Mouse (Mus musculus) lung, postnatal 4 days (tissue): ENCODE measurements around the gene Map3k1.

Source experiments
- DNase-seq, 2 experiments: peaks; one replicate each; pipeline ENCODE4 v3.0.0; 2021

Map3k1 gene

GRCm38 (mm10) chr13:111789420-111790065, 19.2 kb downstream of the Map3k1 start:
- no peak for DNase-seq

GRCm38 (mm10) chr13:111788882-111789281, 19.9 kb downstream of the Map3k1 start:
- no peak for DNase-seq

GRCm38 (mm10) chr13:111787857-111788619, 20.8 kb downstream of the Map3k1 start:
- DNase-seq, result peak; percentile 59 to 85

DNA sequence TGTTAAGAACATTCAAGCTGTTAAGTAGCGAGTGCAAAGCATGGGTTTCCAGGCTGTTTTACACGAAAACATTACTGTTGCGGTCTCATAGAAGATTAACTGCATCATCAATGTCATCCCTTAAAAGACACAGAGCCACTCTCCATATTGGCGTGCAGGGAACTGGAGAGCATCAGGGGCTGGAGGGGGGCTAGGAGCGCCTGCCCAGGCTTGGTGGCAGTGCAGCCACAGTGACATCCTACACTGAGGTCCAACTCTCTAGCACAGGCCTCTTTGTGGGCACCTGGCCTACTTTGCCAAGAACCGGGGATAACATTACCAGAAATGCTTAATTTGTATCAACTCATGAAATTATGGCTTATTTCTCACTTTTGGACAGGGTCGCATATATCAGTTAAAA, 22.2 kb downstream of the Map3k1 start:
- no peak for DNase-seq

GRCm38 (mm10) chr13:111783451-111783850, 25.3 kb downstream of the Map3k1 start:
- DNase-seq, result no peak

GRCm38 (mm10) chr13:111779471-111779870, 29.3 kb downstream of the Map3k1 start:
- no peak for DNase-seq

DNA sequence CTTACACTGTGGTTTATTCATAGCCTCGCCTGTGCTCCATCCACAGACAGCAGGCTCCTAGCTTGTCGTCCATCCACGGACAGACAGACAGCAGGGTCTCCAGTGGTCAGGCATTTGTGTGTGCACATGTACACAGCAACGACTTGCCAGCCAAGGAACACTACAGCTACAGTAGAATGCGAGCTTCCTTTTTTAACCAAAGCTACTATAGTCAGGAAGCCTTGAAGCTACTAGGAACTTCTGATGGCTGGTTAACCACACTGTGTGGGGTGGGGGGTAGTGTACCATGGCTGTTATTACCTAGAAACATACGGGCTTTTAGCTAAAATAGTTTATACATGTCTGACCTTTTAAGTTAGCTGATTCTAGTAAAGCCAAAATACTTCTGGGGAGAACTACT, 30.2 kb downstream of the Map3k1 start:
- DNase-seq, result no peak

GRCm38 (mm10) chr13:111777865-111778264, 30.9 kb downstream of the Map3k1 start:
- DNase-seq, result no peak

- no peak for DNase-seq
Observed at GRCm38 (mm10) chr13:111777179-111777578, 31.6 kb downstream of the Map3k1 start.

- DNase-seq, result no peak
Observed at GRCm38 (mm10) chr13:111772075-111772474, 36.7 kb downstream of the Map3k1 start.

- peak; percentile 62 to 70 for DNase-seq
Observed at GRCm38 (mm10) chr13:111771232-111771631, 37.6 kb downstream of the Map3k1 start.

GRCm38 (mm10) chr13:111770776-111771175, 38.0 kb downstream of the Map3k1 start:
- no peak for DNase-seq

- no peak for DNase-seq
Observed at GRCm38 (mm10) chr13:111762526-111762925, 46.3 kb downstream of the Map3k1 start.

DNA sequence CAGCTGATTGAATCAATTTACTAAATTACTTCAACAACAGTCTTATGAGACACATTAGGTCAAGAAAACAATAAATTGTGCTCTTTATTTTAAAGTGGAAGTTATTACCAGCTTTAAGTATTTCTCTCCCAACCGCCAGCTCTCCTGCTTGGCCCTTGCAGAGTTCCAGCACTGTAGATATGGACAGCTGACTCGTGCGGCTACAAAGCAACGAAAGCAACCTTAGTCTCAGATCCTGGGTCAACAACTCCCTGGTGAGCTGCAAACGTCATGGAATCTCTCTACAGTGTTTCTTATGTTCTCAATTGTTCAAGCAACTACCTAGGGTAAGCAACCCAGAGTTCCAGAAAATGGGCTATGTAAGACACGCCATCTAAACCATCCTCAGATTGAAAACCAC, 51.8 kb downstream of the Map3k1 start:
- DNase-seq, result no peak

DNA sequence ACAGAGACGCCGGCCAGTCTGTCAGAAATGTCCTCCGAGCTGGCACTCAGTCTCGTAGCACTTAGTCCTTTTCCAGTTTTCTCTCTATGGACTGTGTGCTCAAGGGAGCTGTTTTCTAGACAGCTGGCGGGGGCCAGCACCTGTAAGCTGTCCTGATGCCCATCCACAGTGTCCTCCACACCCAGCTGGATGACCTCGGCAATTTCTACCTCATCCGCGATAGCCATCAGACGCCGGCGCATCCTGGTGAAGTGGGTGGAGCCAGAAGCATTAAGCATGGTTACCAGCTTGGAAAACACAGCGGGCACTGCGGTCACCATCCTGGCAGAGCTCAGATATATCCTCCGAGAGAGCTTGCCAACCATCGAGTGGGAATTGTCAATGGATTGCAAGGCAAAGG, 52.9 kb downstream of the Map3k1 start:
- no peak for DNase-seq

GRCm38 (mm10) chr13:111755377-111755776, 53.4 kb downstream of the Map3k1 start:
- DNase-seq, result no peak

- no peak for DNase-seq
Observed at GRCm38 (mm10) chr13:111753321-111753720, 55.5 kb downstream of the Map3k1 start.

DNA sequence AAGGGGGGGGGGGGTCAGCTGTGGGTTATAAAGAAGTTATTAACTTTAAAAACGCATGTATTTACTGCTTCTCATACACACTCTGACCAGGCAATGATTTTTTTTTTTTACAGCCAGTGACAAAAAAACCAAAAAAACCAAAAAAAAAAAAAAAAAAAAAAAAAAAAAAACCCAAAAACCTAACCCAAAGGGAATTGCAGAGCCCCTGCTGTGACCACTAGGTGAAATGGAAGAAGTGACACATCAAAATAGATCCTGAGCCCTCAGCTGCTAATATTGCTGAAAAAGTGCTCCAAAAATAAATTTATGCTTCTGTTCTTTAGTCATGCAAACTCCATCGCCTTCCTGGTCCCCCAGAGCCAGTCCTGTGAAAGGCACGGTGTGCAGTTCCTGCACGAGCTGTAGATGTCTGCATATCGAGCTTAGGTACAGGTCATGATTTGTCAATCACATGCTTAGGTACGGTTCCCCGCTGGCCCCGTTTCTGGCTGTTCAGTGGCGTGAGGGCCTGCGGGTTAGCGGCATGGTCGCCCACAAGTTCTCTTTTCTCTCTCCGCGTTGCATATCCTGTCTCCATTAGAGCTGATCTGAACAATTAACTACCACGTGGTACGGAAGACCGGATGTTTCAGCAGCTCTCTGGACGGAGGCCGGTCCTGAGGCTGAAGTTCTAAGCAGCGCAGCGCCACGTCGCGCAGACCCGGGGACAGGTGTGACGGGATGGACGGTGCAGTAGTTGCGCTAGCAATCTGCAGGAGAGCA, 60.3 kb downstream of the Map3k1 start:
- DNase-seq, result no peak

DNA sequence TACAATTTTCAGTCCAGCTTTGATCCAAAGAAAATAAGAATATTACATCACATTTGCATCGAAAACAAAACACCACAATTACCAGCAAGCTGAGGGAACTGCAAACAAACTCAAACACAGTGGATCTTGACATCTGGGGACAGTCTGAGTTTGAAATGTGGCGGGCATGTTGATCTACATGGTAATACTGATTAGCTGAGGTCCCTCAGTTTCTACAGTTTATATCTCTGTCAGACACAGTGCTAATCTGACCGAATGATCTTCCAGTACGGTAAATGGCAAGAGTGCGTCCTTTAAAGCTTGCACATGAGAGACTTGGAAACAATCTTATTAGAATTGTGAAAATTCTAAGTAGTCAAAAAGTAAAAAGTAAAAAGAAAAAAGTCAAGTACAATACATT, 62.0 kb downstream of the Map3k1 start:
- DNase-seq, result no peak

DNA sequence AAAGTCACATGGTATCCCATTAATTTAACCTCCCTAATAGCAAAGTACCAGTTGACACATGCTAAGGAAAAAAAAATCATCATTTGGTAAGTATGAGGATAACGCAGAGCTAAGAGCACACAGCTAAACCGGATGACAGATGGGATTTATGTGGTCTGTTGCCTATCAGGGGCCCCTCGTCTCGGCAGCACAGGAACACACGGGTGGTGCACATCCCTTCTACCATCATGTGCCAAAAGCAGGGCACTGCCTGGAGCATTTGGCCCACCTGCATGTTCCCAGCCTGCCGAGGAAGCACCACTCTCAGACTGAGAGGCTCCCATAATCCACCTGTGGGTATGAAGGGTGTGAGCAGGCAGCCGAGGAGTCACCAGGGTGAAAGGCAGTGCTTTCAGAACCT, 63.6 kb downstream of the Map3k1 start:
- DNase-seq, result no peak

DNA sequence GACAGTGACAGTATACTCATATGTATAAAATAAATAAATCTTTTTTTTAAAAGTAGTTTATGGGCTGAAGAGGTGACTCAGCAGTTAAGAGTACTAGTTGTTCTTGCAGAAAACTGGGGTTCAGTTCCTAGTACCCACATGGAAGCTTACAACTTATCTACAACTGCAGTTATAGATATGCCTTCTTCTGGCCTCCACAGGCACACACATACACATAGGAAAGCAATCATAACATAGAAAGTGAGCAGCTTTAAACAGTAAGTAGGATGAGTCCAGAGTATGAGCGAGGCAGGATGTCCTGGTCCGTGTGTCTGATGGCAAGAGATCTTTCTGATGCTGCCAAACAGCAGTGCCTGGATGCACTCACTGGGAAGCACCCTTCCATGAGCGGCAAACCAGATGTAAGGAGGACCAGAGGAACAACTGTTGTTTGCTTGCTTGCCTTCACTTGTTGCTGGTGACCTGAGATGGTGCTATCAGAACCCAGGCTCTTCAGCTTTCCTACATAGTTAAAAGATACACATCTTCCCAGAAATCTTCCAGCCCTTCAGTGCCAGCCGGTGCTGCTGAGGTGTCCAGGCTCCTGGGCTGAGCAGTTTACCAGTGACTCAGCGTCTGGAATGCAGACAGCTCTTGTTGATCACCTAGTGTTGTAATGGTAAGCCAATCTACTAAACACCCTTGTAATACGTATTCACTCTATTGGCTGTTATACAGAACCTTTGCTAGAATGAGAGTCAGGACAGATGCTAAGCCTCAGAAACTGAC, 64.4 kb downstream of the Map3k1 start:
- no peak for DNase-seq

DNA sequence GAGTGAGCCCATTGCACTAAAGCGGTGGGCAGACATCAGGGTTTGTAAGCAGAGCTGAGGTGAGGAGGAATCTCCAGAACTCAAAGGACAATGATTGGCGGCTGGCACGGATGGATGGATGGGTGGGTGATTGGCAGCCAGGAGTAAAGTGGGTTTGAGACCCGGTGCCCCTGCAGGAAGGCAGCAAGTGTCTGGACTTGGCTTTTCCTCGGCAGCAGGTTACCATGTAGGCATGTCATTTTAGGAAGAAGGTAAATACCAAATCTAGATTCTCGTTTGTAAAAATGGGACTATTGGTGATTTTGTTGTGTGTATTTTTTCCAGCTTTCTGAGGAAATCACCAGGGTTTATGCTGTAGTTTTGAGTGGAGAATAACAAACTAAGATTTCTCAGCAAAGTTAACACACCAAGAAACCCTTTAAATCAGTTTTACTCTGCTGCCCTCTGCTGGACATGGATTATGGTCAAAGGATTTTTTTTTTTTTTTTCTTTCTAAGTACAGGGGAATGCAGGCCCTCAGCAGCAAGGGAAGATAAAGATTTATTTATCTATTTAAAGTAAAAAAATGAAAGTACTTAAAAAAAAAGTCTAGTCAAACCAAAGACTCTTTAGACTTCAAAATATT, 66.7 kb downstream of the Map3k1 start:
- peak in 1 of 2 experiments; percentile 65 for DNase-seq
